Mouse (Mus musculus) layer of hippocampus, postnatal 14 days (tissue): ENCODE results near the gene Gnb2. TPM values are rescaled to one million over a fixed set of nuclear protein-coding genes. Genes with fewer than 3 reads are reported as not detected.

Experiments
- DNase-seq, 2 experiments: peaks; one replicate each; pipeline ENCODE4 v3.0.0; 2021 to 2022; ENCODE audit warnings: low spot score in 2 of 2, mixed read lengths in 1 of 2
- long read RNA-seq, 2 experiments: library from polyadenylated mRNA; stranded (forward); transcript quantifications; one replicate each; pipeline ENCODE4 v2.0.0; 2021
- total RNA-seq, 2 experiments: library from RNA; stranded (reverse); gene quantifications; 2 replicates each; pipeline ENCODE4 v1.2.3; 2021

Gene Gnb2
- total RNA-seq: 100 to 1,000 TPM; 704 to 770 TPM
- long read RNA-seq, experiment 1, transcript Gnb2-201 (10 exons, 1,860 nt): major isoform, 253 of 282 reads
- long read RNA-seq, experiment 1, partial matches to known transcripts: 13 of 282 reads
- long read RNA-seq, experiment 1, other reads (novel, unspliced or antisense): 12 of 282 reads
- long read RNA-seq, experiment 2, transcript Gnb2-201 (10 exons, 1,860 nt): major isoform, 277 of 338 reads
- long read RNA-seq, experiment 2, transcript Gnb2-212 (9 exons, 1,569 nt): minor isoform, 10 of 338 reads
- long read RNA-seq, experiment 2, partial matches to known transcripts: 16 of 338 reads
- long read RNA-seq, experiment 2, other reads (novel, unspliced or antisense): 34 of 338 reads

DNA sequence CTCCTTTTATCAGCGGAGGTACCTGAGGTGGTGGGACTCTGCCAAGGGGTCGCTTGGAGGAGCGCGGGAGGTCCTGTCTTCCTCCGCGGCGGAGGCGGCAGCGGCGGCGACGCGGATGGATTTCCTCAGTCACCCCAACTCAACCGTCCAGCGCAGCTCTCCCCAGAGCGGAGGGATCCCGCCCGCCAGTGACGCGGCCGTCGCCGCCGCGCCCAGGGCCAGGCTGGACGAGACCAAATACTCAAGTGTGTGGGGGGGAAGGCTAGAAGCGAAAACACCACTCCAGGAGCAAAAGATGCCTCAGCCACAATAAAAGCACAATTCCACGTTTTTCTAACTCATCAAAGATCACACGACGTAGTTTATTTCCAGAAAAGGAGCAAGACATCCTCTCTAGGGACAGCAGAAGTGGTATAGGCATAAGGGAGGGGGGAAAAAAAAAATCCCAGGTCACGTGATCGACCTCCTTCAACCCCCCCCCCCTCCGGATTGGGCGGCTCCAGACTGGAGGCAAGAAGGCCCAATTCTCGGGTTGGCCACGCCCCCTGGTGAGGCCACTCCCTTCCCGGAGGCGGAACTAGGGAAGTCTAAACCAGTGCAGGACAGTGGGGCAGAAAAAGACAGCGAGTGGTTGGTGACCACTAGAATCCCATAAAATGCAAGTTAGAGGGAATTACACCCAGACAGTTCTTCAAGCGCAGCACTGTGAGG lies at the start of gene Gnb2, which contains the start of gene Epo:
Gene Gnb2 (minus strand): TSS at position 394 of the 711 bp plus-strand sequence.
Gene Epo (minus strand): TSS at position 126 of the 711 bp plus-strand sequence.
- DNase-seq: peak; percentile 98 to 99

GRCm38 (mm10) chr5:137582702-137583101 lies 49.4 kb upstream of the Gnb2 start:
- DNase-seq: no peak

GRCm38 (mm10) chr5:137580246-137580645 lies 46.9 kb upstream of the Gnb2 start:
- no peak for DNase-seq

GRCm38 (mm10) chr5:137574470-137574901 lies 41.2 kb upstream of the Gnb2 start:
- DNase-seq: peak; percentile 25 to 50

- DNase-seq: no peak
Measured at GRCm38 (mm10) chr5:137570691-137571586, 37.6 kb upstream of the Gnb2 start.

GRCm38 (mm10) chr5:137570181-137570580 lies 36.9 kb upstream of the Gnb2 start:
- no peak for DNase-seq

DNA sequence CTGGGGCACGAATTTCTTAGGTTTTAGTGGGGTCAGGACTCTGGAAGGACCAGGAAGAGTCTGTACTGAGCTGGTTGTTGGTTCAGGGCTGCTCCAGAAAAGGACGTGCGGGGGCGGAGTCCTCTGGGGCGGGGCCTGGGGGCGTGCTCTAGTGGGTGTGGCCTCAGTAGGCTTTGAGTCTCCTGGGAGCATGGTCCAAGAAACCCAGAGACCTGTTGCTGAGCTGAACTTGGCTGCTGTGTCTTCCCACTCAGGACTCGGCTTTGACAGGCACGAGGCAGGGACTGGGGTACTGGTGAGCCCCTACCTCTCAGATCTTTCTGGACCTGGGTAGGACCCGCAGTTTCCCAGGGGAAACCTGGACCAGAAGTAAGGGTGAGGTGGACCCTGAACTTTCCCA lies 36.4 kb upstream of the Gnb2 start, which contains the start of gene Tfr2:
Gene Tfr2 (plus strand): TSS at position 176 of the 400 bp plus-strand sequence.
- no peak for DNase-seq

DNA sequence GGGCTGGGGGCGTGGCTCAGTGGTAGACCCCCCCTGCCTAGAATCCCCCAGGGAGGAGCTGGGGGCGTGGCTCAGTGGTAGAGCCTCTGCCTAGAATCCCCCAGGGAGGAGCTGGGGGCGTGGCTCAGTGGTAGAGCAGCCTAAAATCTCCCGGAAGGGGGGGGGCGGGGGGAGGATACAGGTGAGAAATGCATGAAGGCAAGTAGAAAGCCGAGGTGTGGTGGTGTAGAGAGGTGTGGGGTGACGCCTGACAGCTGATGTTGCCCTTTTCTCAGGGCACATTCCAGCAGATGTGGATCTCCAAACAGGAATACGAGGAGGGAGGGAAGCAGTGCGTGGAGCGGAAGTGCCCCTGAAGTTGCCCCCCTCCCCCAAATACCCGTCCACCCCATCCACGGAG lies 35.7 kb upstream of the Gnb2 start:
- DNase-seq: no peak

DNA sequence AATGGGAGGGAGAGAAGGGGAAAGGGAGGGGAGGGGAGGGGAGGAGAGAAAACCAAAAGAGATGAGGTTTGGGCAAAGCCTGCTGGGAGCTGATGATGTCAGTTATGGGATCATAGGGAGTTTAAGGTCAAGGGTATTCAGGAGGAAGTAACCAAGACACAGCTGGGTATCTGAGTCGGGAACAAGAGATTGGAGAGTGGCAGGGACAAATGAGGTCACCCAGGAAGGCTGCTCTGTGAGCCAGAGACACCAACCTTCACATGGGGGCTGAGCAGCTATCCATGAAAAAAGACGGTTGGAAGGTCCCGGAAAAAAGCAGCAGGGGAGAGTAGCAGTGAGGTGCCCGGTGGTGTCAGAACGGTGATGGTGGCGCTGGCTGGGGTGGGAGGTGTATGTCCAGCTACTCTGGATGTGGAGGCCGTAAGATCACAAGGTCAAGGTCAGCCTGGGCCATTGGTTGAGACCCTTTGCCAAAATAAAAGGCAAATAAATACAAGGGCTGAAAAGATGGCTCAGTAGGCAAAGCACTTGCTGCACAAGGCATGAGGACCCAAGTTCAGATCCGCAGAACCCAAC lies 35.0 kb upstream of the Gnb2 start:
- no peak for DNase-seq

DNA sequence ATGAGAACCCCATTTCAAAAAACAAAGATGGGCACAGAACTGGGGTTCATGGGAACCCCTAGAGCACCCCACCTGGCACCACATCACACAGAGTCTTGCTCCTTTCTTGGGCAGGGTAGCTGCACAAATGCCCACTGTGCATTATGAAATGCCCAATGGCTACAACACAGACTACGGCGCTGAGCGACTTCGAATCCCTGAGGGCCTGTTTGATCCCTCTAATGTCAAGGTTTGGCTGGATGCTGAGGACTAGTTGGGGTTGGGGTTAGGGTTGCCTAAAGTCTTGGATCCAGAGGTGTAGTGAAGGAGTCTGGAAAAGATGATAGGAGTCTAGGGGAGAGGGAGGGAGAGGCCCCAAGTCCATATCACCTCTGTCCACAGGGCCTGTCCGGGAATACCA lies 33.1 kb upstream of the Gnb2 start:
- no peak for DNase-seq

DNA sequence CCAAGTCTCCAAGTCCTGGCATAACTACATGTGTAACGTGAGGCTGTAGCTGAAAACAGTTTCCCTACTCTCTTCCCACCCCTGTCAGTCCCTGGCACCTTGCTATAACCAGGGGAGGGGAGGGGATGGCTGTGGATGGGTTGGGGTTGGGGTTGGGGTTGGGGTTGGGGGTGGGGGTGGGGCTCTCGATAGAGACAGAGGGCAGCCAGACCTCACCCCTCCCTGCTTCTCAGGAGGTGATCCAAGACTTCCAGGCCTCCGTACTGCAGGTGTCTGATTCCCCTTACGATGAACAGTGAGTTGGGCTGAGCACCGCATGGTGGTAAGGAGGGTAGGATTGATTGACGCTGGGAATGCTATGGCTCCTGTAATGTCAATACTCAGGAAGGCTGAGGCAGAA lies 32.4 kb upstream of the Gnb2 start:
- no peak for DNase-seq

DNA sequence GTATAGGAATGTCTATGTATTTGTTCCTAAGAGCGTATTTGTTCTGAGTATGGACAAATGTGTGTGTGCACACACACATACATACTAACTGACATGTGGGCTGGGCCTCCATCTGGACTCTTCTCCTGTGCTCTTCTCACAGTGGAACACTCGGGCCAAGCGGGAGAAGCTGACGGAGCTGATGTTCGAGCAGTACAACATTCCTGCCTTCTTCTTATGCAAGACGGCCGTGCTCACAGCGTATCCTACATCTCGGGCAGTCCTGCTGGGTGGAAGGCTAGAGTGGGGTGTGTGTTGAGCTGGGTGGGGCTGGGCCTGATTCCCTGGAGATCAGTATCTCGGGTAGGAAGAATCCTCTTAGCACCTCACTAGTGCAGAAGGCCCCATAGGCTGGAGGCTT lies 29.7 kb upstream of the Gnb2 start:
- DNase-seq: peak in 1 of 2 experiments; percentile 43

GRCm38 (mm10) chr5:137561556-137561955 lies 28.2 kb upstream of the Gnb2 start:
- DNase-seq: no peak

DNA sequence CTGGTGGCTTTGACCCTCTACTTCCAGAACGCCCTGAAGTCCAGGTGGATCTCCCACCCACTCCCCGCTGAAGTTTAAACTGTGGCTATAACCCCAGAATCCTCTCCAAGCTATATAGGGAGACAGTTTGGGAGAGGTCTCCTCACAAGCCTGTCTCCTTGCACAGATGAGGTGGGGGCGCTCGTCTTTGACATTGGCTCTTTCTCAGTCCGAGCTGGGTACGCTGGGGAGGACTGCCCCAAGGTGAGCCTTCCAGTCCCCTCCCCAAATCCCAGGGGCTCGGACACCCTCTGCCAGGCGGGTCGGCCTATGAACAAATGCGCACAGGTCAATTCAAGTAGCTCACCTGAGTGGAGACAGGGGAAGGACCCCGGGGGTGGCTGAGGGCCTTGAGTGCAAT lies 20.6 kb upstream of the Gnb2 start:
- no peak for DNase-seq

- DNase-seq: peak; percentile 87 to 92
Measured at GRCm38 (mm10) chr5:137553411-137553837, 20.1 kb upstream of the Gnb2 start, which contains the start of gene Actl6b. Gene Actl6b (plus strand): TSS chr5:137553517.

DNA sequence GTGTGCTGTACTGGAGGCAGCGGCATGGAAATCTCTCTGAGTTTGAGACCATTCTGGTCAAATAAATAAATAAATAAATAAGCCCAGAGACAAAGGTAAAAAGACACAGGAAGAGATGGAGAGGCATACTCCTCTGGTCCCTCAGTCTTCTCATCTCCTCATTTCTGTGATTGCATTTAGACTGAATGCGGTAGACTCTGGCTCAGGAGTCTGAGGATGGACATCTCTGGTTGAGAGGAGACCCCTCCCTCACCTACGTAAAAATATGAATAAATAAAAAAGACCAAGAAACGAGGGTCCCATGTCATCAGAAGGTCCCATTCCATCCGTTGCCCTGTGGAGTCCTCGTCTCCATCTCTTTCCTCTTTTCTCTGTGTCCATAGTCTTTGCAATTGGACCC lies 19.7 kb upstream of the Gnb2 start:
- no peak for DNase-seq

- no peak for DNase-seq
Measured at GRCm38 (mm10) chr5:137551119-137551518, 17.8 kb upstream of the Gnb2 start.

DNA sequence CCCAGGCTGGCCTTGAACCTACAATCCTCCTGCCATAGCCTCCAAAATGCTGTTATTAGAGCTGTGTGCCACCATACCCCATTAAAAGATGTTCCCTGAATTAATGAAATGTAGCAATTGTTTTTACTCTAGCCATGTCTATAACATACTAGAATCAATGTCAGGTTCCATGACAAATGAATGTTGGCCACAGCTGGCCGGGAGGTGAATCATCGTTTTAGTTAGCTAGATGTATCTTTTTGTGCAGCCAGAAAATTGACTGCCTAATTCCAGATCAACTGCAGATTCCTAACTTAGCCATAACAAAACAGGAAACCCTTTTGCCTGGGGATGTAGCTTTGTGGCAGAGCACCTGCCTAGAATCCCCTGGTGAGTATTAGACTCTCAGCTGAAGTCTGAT lies 16.5 kb upstream of the Gnb2 start:
- DNase-seq: no peak

DNA sequence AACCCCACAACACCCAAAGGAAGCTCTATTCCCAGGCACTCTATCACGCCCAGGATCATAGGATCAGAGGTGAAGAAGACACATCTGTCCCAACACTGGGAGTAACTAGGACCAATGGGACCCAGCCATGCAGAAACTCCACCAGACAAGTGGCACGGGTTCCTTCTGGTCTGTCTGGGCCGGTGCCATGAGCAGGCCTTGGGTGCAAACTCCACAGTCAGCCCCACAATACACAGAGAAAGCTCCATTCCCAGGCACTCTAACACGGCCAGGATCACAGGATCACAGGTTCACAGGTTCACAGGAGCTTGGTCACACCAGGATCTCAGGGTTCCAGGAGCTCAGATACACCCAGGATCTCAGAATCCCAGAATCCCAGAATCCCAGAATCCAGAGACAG lies 12.3 kb upstream of the Gnb2 start:
- no peak for DNase-seq

- no peak for DNase-seq
Measured at GRCm38 (mm10) chr5:137544926-137545325, 11.6 kb upstream of the Gnb2 start.
